ENCODE assay signal across 22 mouse cellular contexts in genomic region chr3:69527384-69527783, GRCm38 (mm10).
"Had no signal": no experiment of that assay in that cellular context is flagged by ENCODE, and none has a peak within 500 bp of the region (broad histone marks: within the 10 kb centered on the region; RNA-seq: fewer than 3 reads in every experiment).

No protein-coding gene starts in this region.

- H3K4me1 ChIP-seq: liver, embryonic 12.5 days; midbrain, embryonic 12.5 days had no signal

- H3K4me3 ChIP-seq: limb, embryonic 10.5 days; limb, embryonic 13.5 days; liver, embryonic 12.5 days; liver, embryonic 15.5 days; megakaryocyte, embryonic 14.5 days; midbrain, embryonic 12.5 days; myocyte; neural tube, embryonic 13.5 days had no signal

- H3K27me3 ChIP-seq: limb, embryonic 13.5 days; liver, embryonic 12.5 days; liver, embryonic 15.5 days; megakaryocyte, embryonic 14.5 days had no signal

- H3K9ac ChIP-seq: limb, embryonic 13.5 days; liver, embryonic 12.5 days; liver, embryonic 15.5 days; midbrain, embryonic 12.5 days; neural tube, embryonic 13.5 days had no signal

- H3K36me3 ChIP-seq: limb, embryonic 10.5 days; limb, embryonic 13.5 days; liver, embryonic 15.5 days; midbrain, embryonic 12.5 days; neural tube, embryonic 13.5 days had no signal

- H3K4me2 ChIP-seq: limb, embryonic 13.5 days; liver, embryonic 12.5 days; liver, embryonic 15.5 days; midbrain, embryonic 12.5 days; neural tube, embryonic 13.5 days had no signal

- DNase-seq: kidney, adult 18-20 months; kidney, adult 9 months; kidney, postnatal 14 days; kidney, postnatal 4 days; liver; lung, postnatal 10 days; retina, postnatal 1 day; thymus, adult 2 months; thymus, postnatal 14 days; thymus, postnatal 4 days had no signal

- ATAC-seq: intestine, embryonic 16.5 days; liver, embryonic 12.5 days; midbrain, embryonic 16.5 days had no signal

- H3K9me3 ChIP-seq: limb, embryonic 10.5 days; limb, embryonic 13.5 days; liver, embryonic 12.5 days; liver, embryonic 15.5 days; midbrain, embryonic 12.5 days; neural tube, embryonic 13.5 days had no signal

- H3K27ac ChIP-seq: limb, embryonic 10.5 days; limb, embryonic 13.5 days; liver, embryonic 12.5 days; liver, embryonic 15.5 days; macrophage; midbrain, embryonic 12.5 days; neural tube, embryonic 13.5 days; stomach, postnatal 0 days had no signal
